Mouse (Mus musculus) cerebellum, postnatal 10 days (tissue): ENCODE data around the gene Lekr1.

Experiments used
- DNase-seq, 2 experiments: peaks; one replicate each; pipeline ENCODE4 v3.0.0; 2021; ENCODE audit warnings: mixed read lengths in 2 of 2

Lekr1 gene

DNA sequence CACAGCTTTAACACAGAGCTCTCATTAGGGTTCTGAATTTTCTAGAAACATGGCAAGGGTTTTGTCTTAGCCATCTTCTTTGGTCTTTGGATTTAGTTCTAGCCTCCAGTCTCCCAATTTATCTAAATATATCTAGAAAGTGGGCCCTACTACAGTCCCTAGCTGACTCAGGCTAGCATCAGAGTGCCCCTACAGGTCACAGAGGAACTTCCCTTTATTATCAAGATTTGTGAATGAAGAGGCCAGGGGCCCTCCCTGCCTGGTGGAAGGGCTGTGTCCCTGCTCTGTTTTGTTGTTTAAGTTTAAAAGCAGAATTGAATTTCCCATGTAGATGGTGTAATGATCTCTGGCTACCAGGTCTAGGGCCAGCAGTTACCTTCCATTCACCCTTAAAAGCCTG, 173.6 kb downstream of the Lekr1 start:
- DNase-seq = no peak

DNA sequence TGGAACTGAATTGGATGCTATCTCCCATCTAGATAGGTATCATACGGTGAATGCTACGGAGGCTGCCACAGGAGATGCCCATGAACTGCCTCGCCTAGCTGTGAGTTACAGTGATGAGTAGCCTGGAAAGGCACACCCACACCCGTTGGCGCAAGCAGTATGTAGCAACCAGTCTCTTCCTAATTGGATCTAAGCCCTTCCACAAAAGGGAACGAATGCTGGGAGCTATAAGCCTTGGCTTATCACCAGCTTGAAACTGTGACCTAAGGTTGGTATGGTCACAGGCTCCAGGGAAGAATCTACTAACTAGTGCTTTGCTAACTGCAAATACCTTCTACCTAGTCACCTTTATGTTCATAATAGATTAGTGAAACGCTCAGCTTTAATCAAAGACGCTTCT, 175.1 kb downstream of the Lekr1 start:
- DNase-seq = no peak

DNA sequence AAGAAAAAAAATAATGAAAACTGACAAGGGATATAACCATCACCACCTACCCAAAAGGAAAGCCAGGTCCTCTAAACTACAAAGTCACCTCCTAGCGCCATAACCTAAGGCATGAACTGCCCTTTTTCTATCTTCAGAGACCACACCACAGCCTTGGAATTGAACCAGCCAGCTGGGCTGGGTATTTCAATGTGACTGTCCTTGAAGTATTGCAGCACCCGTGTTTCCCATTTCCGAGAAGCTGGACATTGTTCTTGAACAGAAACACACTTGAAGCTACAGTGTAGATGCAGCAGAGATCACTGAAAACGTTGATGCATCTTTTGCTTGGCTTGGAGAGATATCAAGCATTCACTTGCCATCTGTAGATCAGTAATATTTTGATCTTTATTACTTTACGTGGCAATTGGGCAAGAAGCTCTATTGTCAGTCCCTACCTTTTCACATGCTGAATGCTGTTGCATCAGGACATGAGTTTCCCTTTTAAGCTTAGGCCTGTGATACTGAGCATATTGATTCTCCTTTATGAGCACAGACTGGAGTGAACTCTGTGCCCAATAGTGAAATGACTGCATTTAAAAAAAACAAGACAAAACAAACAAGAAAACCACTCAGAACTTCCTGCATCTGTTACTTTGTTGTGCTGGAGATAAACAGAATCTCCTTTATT, 176.6 kb downstream of the Lekr1 start:
- DNase-seq = no peak

DNA sequence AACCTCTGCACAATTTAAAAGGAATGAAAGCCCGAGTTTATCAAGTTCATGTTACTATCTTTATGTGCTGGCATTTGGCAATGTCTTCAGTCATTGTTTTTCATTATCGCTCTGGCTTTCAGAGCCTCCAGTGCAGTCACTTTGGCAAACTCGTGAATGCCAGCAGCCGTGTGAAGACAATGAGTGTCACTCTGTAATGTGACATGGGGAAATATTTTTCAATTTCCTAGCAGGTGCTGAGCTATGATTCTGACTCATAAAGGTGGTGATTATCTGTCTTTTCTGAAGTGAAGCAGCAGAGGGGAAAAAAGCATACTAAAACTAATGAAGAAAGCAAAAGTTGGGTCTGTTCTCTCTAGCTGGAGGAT, 177.1 kb downstream of the Lekr1 start:
- DNase-seq = no peak

DNA sequence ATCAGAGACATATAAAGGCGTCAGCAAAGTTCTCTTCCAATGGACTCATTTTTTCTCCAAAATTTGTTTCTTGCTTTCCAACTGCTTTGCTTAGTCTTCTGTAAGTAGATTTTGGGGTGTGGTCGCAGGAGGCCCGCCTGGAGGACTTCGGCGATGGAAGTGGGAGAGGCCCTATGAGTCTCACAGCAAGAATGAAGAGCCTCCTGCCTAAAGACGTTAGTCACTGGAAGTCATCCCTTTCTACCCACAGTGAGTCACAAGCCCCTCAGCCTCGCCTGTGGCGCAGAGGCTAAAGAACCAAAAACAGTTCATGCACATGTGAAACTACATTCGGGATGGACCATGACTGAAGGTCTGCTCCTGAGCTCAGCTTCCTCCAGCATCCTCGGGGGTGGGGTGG, 178.3 kb downstream of the Lekr1 start:
- no peak for DNase-seq

DNA sequence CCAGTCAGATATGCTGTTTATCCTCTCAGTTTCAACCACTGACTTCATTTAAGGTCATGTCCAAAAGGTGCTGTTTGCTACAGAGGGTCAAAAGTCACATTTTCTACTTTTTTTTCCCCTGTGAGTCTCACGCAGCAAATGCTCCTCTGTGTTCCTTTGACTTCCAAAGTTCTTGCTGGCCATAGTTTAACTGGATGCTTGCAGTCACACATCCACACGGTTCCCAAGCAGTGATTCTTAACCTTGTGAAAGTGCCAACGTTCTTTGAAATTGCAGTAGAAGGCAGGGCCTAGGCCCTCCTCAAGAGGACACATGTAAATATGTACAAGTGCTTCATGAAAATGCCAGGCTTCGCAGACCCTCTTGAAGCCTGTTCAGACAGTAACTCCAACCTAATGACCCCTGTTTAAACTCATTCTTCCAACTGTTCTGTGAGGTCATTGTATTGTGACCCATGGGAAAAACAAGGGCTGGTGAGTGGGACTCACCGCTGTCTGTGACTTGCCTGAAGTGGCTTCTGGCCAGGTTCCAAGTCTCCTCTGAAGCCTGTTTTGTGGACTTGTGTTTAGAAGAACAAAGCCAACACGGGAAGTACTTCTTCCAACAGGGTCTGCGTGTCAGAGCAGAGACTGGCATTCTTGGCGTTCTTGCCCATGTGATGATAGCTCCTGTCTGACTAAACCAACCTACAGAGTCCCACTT, 179.0 kb downstream of the Lekr1 start:
- DNase-seq = peak; percentile 35 to 48

DNA sequence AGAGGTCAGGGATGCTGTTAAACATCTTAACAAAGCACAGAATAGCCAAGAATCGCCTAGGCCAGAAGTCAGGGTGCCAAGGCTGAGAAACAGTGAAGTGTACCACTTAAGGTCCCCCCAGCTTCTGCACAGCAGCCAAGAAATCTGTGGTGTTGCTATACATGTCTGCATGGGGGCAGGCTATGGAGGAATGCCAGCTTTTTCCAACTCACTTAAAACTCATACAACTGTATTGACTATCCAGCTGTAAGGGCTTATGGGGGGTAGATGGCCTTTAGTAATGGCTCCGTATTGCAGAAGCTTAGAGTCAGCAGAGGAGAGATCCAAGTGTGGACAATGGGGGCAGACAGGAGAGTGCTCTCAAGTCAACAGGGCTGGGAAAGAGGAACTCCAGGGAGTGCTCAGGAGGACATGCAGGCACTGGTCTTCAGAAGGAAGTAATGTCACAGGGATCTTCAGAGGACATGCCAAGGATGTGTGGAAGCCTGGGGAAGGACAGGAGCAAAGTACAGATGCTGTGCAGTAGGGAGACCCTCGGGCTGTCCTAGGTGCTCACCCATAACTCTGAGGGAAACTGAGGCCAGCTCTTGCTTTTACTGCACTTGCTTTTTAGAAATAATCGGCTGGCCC, 181.2 kb downstream of the Lekr1 start:
- DNase-seq = no peak

DNA sequence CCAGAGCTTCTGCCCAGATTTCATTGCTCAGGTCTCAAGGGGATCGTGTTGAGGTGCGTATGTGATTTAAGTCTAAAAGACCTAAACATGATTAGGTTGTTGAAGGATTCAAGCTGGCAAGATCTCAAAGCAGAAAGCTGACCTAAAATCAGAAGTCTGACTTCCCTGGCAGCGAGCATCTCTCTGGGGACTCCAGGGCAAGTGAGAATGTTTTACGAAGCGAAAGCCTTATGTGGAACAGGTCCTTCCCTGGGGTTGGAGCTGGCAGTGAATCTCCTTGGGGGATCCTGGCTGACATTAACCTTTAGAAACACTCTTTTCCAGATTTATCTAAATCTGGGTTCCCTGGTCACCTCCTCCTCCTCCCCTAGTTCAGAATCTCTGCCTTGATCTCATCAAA, 187.7 kb downstream of the Lekr1 start:
- no peak for DNase-seq

DNA sequence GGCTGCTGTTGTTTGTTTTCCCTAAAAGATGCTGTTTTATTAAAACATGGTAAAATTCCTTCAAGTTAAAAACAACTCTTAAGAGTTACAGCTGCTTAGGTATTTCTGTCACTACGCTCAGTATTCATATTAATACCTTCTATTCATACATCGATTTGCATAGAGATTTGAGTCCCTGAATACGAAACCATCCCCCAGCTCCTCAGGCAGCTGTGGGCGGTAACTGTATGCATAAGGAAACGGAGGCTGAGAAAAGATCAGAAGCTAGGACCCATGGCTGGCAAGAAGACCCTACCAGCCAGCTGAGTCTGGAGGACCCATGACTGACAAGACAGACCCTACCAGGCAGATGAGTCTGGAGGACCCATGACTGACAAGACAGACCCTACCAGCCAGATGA, 189.5 kb downstream of the Lekr1 start:
- DNase-seq = no peak

DNA sequence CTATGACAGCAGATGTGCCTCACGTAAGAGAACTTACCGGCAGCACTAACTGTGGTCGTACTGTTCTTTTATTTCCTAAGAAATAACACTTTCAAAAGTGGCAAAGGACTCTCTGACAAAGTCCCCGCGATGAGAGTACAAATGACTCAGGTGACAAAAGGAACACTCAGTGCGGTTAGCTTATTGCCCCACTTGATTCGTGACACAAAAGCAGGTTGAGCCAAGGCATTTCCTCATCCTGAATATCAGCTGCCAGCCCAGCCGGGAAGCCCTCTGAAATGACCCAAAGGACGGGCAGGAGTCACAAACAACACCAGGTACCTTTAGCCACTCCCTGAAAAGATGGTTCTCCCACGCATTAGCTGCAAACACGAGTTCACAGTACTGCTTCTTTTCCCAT, 192.1 kb downstream of the Lekr1 start:
- DNase-seq = no peak

DNA sequence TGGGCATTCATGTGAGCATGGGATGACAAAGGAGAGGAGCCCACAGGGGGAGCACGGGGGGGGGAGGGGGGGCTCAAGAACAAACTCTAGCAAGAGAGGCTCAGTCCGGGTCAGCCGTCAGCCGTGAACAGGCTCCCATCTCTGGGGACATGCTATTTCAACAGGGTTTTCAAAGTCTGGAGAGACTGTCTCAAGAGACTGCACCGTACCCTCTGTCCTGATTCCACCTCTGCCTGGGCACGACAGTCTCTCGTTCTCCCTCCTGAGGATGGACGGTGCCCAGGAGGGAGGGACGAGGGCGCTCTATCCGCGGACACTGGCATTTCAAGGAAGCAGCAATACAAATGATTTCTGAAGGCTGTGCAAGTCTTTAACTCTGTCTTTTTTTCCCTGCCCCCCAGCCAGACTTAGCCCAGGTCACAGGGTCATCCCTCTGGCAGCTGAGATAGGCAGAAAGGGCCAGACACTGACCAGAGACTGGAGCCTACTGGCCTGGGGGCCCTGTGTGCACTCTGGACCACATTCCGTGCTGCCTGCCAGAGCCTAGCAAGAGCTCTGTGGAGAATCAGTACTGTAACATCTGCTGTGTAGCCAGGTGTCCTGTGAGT, 192.8 kb downstream of the Lekr1 start:
- DNase-seq = no peak

DNA sequence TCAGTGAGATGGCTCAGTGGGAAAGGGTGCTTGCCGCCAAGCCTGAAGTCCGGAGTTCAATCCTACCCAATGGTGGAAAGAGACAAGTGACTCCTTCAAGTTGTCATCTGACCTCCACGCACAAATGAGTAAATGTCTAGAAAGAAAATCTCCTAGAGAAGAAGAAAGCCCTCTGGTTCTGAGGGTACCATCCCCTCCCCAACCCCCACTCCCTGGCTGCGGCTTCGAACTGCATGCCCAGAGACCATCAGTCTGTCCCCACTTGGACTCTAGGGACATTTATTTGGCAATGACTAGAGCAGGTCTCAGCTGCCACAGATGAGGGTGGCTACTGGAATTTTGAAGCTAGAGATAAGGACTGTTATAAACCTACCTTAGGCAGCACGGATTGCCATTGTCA, 193.7 kb downstream of the Lekr1 start:
- peak in 1 of 2 experiments; percentile 40 for DNase-seq

DNA sequence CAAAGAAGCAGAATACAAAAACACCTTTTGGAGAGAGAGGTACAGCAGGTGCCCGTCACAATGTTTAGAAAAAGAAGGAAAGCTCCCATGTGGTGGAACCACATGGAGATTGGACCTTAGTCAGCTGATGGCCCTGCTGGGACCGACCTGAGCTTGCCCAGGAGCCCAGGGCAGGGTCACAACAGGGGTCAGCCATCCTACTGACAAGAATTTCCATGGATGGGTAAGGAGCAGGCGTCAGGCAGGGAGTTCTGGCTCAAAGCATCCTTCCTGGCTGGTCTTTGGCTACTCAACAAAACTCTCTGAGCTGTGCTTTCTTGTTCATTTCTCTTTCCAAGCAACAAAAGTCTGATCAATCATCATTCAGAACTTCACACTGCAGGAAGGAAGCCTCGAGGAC, 194.9 kb downstream of the Lekr1 start:
- DNase-seq = peak; percentile 55 to 65

DNA sequence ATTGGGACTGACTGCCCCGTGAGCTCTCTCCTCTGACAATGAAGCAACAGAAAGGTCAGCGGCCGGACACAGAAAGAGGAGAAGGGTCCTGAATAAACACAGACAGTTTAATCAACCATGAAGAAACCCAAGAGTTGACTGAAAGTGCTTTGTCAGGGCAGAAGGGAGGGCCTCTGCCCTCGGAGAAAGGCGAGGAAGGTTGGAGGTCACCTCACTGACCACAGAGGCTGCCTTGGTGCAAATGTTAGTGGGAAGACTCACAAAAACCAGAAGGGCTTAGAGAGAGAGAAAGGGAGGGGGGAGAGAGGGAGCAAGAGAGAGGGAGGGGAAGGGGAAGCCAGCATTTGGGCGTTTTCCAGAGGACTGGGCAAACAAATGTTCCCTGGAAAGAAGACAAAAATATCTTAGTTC, 195.4 kb downstream of the Lekr1 start:
- peak; percentile 89 to 92 for DNase-seq

DNA sequence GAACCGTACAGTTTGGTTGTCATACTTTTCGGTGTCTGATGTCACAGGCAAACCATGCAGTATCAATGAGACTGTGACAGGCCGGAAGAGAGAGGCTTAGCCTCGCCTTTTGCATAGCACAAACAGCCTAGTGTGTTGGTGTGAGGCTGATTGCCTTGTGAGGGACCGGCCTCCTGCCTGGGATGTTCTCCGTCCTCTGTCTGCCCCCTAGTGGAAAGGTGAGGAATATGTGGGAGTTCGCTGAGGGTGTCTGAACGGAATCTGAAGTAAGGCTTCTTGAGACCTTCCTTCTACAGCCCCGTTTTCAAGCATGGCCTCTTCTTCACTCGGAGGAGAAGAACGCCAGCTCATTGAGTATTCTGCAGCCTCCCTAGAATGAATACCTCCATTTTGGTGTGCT, 197.3 kb downstream of the Lekr1 start:
- peak; percentile 92 for DNase-seq

DNA sequence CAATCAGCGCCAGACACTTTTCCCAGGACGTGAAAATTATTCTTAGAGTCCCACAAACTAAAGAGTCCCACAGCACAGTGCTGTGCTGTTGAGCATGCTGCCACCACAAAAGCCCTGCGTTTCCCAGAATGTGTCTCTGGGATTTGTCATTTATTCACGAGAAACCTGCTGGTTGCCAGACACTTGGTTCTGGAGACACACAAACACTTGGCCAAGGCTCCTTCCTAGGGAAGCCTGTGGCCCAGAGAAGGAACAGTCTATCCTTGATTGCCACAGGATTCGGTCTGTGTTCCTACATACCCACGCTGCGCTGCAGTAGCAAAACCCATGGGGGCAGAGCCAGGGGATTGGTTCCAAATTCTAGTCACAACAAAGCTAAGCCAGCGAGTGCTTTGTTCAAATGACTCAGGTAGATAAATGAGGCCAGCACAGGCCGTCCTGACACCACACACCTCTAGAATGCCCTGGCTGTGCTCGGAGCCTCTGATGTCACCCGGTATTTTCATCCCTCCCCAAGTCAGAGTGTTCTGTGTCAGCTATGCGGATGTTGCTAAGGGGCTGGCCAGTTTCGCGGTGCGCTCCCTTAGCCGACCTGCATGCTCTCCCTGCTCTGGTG, 197.8 kb downstream of the Lekr1 start:
- peak; percentile 31 to 34 for DNase-seq

DNA sequence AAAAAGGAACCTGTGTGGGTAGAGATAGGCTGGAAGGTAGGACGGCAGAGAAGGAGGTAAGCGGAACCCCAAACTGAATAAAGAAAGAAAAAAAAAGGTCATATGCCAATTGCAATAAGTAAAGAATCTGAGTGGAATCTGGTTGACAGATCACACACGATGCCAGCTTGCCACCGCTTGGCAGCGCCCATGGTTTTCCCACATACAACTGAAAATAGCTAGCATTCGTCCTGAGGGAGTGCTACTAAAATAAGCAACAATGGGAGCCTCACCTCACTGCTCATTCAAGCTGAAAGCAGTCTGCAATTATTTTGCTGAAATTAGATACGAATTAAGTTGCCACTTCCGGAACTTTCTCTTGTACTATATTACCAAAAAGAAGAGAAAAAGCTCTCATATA, 202.9 kb downstream of the Lekr1 start:
- peak; percentile 46 to 55 for DNase-seq

DNA sequence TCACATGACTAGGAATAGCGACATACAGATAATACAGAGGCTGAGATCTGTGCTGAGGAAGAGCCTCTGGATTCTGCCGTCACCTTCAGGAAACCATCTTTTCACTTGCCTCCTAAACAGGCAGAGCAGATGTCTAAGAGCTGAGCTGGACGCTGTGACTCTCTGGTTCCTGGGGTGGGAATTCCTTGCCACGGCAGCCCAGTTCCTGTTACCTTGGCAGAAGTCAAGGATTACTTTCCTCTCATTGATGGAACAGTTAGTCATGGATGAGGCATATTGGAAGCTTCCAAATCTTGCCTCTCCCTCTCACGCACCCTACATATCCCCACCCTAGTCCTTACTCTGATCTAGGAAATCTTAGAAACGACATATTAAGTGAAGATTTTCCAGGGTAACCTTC, 203.7 kb downstream of the Lekr1 start:
- no peak for DNase-seq

DNA sequence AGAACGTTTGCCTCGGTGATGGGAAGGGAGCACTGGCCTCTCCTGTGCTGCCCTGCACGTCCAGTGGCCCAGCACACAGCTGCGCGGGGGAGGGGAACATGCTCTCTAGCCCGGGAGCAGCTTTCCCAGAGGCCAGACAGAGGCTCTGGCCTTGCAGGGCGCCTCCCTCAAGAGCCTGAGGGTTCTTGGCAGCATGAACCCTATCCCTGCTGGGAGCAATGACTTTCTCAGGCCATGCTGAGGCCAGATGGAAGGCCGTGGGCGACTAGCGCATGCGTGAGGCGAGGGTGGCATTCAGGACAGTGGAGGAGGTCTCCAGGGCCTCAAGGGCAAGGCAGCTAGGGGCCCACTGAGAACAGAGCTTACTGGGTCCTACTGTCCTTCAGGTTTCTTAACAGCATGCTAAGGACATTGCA, 205.2 kb downstream of the Lekr1 start:
- DNase-seq = peak; percentile 60 to 75

DNA sequence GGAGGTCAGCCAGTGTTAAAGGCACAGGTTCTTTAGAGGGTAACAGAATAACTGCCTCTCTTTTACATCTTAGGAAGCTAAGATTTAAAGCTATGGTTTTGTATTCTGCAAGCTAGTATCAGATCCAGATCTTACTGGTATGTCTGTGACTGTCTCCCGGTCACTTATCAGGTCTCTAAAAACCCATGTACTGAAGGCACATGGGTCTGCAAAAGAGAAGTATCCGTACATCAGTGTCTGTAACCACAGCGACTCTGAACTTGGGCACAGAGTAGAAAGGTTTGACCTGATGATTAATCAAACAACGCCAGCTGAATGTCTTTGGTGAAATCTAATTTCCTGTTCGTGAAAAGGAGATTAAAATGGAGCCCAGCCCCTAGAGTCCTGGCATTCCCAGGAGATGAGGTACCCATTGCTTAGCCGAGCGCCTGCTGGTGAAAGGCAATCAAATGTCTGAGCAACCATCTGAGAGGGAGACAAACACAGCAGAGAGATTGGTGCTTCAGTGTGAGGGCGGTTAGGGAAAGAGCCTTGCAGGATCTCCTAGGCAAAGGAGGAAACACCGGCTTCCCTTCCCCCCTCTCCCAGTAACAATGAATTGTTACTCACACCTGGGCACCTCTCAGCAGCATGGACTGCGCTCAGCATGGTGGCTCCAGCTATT, 205.7 kb downstream of the Lekr1 start:
- no peak for DNase-seq

DNA sequence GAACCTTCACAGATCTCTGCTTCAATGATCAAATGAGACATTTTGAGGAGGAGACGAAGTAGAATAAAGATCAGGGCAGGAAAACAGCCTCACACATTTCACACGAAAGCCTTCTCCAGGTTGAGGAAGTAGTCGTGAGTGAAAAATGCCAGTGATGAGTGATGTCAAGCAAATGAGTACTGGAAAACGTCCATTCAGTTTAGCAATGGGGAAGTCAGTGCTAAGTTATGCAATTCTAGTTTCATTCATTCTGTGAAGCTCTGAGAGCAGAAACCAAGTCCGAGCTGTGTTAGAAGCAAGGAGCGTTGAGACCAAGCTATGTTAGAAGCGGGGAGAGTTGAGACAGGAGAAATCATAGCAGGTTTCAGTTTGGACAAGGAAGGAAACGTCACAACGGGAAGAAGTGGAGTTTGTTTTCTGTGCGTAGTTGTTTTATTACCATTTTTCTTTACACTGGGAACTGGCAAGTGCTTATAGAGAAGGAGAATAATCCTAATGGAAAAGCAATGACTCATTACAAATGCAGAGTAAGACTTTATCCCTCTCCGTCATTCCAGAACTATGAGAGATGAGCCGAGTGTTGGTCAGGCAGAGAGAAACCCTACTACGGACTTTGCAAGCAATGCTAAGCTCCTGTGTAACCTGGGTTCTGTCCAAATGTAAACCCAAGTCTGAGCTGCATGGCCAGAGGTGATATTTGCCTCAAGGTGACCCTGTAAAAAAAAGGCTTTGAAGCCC, 207.2 kb downstream of the Lekr1 start:
- no peak for DNase-seq
